Mouse (Mus musculus) MEL (cell line): Measurements from ENCODE around the gene Zfp821. TPM values are rescaled to one million over a fixed set of nuclear protein-coding genes. Genes with fewer than 3 reads are reported as not detected.

Experiments
- DNase-seq: peaks from one replicate; pipeline ENCODE4 v3.0.0; 2011; ENCODE audit warnings: low read depth, low spot score
- H3K27ac ChIP-seq: 2 replicates; pipeline ENCODE4 v1.5.1; 2012; ENCODE audit warnings: low read depth, mild to moderate bottlenecking, control low read depth, low read length, moderate library complexity; ENCODE audit not compliant: control insufficient read depth
- H3K27me3 ChIP-seq, 2 experiments: fragments of 150-350 bp in 1 of 2; sonication (generic) in 1 of 2; 2 replicates each; pipeline ENCODE4 v1.6.1; 2012; ENCODE audit warnings: low read length in 2 of 2, mild to moderate bottlenecking in 2 of 2, improper control_type of control experiment in 1 of 2, moderate library complexity in 1 of 2; ENCODE audit not compliant: insufficient read depth in 2 of 2, control insufficient read depth in 1 of 2
- H3K36me3 ChIP-seq, 2 experiments: 2 replicates each; pipeline ENCODE4 v1.6.1; 2012 to 2014; ENCODE audit warnings: low read length in 2 of 2, improper control_type of control experiment in 1 of 2, inconsistent platforms in 1 of 2, mild to moderate bottlenecking in 1 of 2; ENCODE audit not compliant: insufficient read depth in 2 of 2, control insufficient read depth in 1 of 2
- H3K4me1 ChIP-seq, 2 experiments: fragments of 150-350 bp in 1 of 2; sonication (generic) in 1 of 2; 2 replicates each; pipeline ENCODE4 v1.6.1; 2012; ENCODE audit warnings: low read length in 2 of 2, improper control_type of control experiment in 1 of 2, mild to moderate bottlenecking in 1 of 2; ENCODE audit not compliant: insufficient read depth in 2 of 2, control insufficient read depth in 1 of 2
- H3K4me3 ChIP-seq, 2 experiments: fragments of 150-350 bp in 1 of 2; sonication (generic) in 1 of 2; 2 replicates each; pipeline ENCODE4 v1.5.1; 2012; ENCODE audit warnings: low read depth in 2 of 2, low read length in 2 of 2, mild to moderate bottlenecking in 2 of 2, moderate library complexity in 2 of 2, control low read depth in 1 of 2, improper control_type of control experiment in 1 of 2; ENCODE audit not compliant: control insufficient read depth in 1 of 2, insufficient read depth in 1 of 2
- H3K79me2 ChIP-seq: 2 replicates; pipeline ENCODE4 v1.6.1; 2012; ENCODE audit warnings: mild to moderate bottlenecking, low read length, moderate library complexity; ENCODE audit not compliant: control insufficient read depth, poor library complexity, insufficient read depth
- H3K9ac ChIP-seq: 2 replicates; pipeline ENCODE4 v1.6.1; 2012; ENCODE audit warnings: low read depth, mild to moderate bottlenecking, control low read depth, low read length, moderate library complexity; ENCODE audit not compliant: control insufficient read depth, poor library complexity, severe bottlenecking
- H3K9me3 ChIP-seq: fragments of 150-350 bp; sonication (generic); replicated peaks from 2 replicates; pipeline ENCODE4 v1.6.1; 2012; ENCODE audit warnings: mild to moderate bottlenecking, low read length, improper control_type of control experiment, moderate library complexity; ENCODE audit not compliant: insufficient read depth
- E2F4 ChIP-seq: IDR thresholded peaks from 2 replicates; pipeline ENCODE4 v1.6.1; 2011; ENCODE audit warnings: low read depth, low read length, improper control_type of control experiment, borderline replicate concordance
- EP300 ChIP-seq, 2 experiments: IDR thresholded peaks; 2 replicates each; pipeline ENCODE4 v1.6.1; 2011; ENCODE audit warnings: improper control_type of control experiment in 2 of 2, low read length in 2 of 2, low read depth in 1 of 2, mild to moderate bottlenecking in 1 of 2
- ETS1 ChIP-seq: IDR thresholded peaks from 2 replicates; pipeline ENCODE4 v1.6.1; 2012; ENCODE audit warnings: low read depth, mild to moderate bottlenecking, inconsistent platforms, low read length, improper control_type of control experiment, moderate library complexity
- GATA1 ChIP-seq: IDR thresholded peaks from 2 replicates; pipeline ENCODE4 v1.6.1; 2011; ENCODE audit warnings: low read depth, low read length, improper control_type of control experiment
- KAT2A ChIP-seq: conservative IDR thresholded peaks from 2 replicates; pipeline ENCODE4 v1.6.1; 2012; ENCODE audit warnings: low read depth, low read length, improper control_type of control experiment, inconsistent platforms
- MAFK ChIP-seq: IDR thresholded peaks from 2 replicates; pipeline ENCODE4 v1.6.1; 2011; ENCODE audit warnings: low read depth, mild to moderate bottlenecking, low read length, improper control_type of control experiment, borderline replicate concordance
- MEF2A ChIP-seq: IDR thresholded peaks from 2 replicates; pipeline ENCODE4 v1.6.1; 2014; ENCODE audit warnings: low read depth, mild to moderate bottlenecking, inconsistent platforms, low read length, improper control_type of control experiment; ENCODE audit not compliant: poor library complexity, insufficient replicate concordance, severe bottlenecking; ENCODE audit errors: extremely low read depth
- MYB ChIP-seq: IDR thresholded peaks from 2 replicates; pipeline ENCODE4 v1.6.1; 2011; ENCODE audit warnings: mild to moderate bottlenecking, low read depth, low read length, improper control_type of control experiment
- POLR2A ChIP-seq, 2 experiments: IDR thresholded peaks; 2 replicates each; pipeline ENCODE4 v1.6.1; 2011 to 2012; ENCODE audit warnings: low read length in 2 of 2, mild to moderate bottlenecking in 2 of 2, control low read depth in 1 of 2, improper control_type of control experiment in 1 of 2, low read depth in 1 of 2, moderate library complexity in 1 of 2; ENCODE audit not compliant: control insufficient read depth in 1 of 2, insufficient read depth in 1 of 2, poor library complexity in 1 of 2
- POLR2AphosphoS2 ChIP-seq: IDR thresholded peaks from 2 replicates; pipeline ENCODE4 v1.6.1; 2011; ENCODE audit warnings: low read length, improper control_type of control experiment
- POLR2AphosphoS5 ChIP-seq: IDR thresholded peaks from 2 replicates; pipeline ENCODE4 v1.6.1; 2012; ENCODE audit warnings: low read depth, borderline replicate concordance, mild to moderate bottlenecking, inconsistent platforms, low read length, moderate library complexity, mixed read lengths
- RAD21 ChIP-seq: IDR thresholded peaks from 2 replicates; pipeline ENCODE4 v1.6.1; 2011; ENCODE audit warnings: mild to moderate bottlenecking, low read depth, low read length, improper control_type of control experiment
- SIN3A ChIP-seq: IDR thresholded peaks from 2 replicates; pipeline ENCODE4 v1.6.1; 2012; ENCODE audit warnings: low read length, improper control_type of control experiment, inconsistent platforms
- TAL1 ChIP-seq: IDR thresholded peaks from 2 replicates; pipeline ENCODE4 v1.6.1; 2012; ENCODE audit warnings: mild to moderate bottlenecking, inconsistent platforms, low read length, moderate library complexity, mixed read lengths
- TBP ChIP-seq: IDR thresholded peaks from 2 replicates; pipeline ENCODE4 v1.8.0; 2011; ENCODE audit warnings: low read depth, low read length, improper control_type of control experiment
- TCF12 ChIP-seq: IDR thresholded peaks from 2 replicates; pipeline ENCODE4 v1.6.1; 2014; ENCODE audit warnings: low read depth, mild to moderate bottlenecking, inconsistent platforms, low read length, improper control_type of control experiment, moderate library complexity
- USF1 ChIP-seq: IDR thresholded peaks from 2 replicates; pipeline ENCODE4 v1.6.1; 2014; ENCODE audit warnings: low read depth, mild to moderate bottlenecking, inconsistent platforms, low read length, improper control_type of control experiment, moderate library complexity
- USF2 ChIP-seq, 2 experiments: IDR thresholded peaks; 2 replicates each; pipeline ENCODE4 v1.6.1; 2011 to 2012; ENCODE audit warnings: improper control_type of control experiment in 2 of 2, low read length in 2 of 2, borderline replicate concordance in 1 of 2, inconsistent platforms in 1 of 2, low read depth in 1 of 2, mild to moderate bottlenecking in 1 of 2; ENCODE audit not compliant: insufficient read depth in 1 of 2
- ZC3H11A ChIP-seq: IDR thresholded peaks from 2 replicates; pipeline ENCODE4 v1.6.1; 2012; ENCODE audit warnings: low read depth, mild to moderate bottlenecking, inconsistent platforms, low read length, improper control_type of control experiment
- ZKSCAN1 ChIP-seq: IDR thresholded peaks from 2 replicates; pipeline ENCODE4 v1.6.1; 2012; ENCODE audit warnings: low read depth, mild to moderate bottlenecking, inconsistent platforms, low read length, improper control_type of control experiment, moderate library complexity
- ZMIZ1 ChIP-seq: IDR thresholded peaks from 2 replicates; pipeline ENCODE4 v1.6.1; 2012; ENCODE audit warnings: low read depth, mild to moderate bottlenecking, inconsistent platforms, low read length, improper control_type of control experiment, moderate library complexity
- ZNF384 ChIP-seq: IDR thresholded peaks from 2 replicates; pipeline ENCODE4 v1.6.1; 2012; ENCODE audit warnings: low read depth, mild to moderate bottlenecking, inconsistent platforms, low read length, improper control_type of control experiment
- polyA plus RNA-seq, 2 experiments: library from polyadenylated mRNA; stranded (reverse) in 1 of 2; unstranded in 1 of 2; fragments of >175 nt in 1 of 2; fragments of >200 nt in 1 of 2; gene quantifications; 2 replicates each; pipeline versions ENCODE4 v1.2.1 to v1.2.4; 2012; ENCODE audit warnings: low replicate concordance in 2 of 2, low read depth in 1 of 2; ENCODE audit not compliant: insufficient read length in 2 of 2, insufficient read depth in 1 of 2, missing spikeins in 1 of 2
- total RNA-seq: library from RNA; depleted of rRNA; stranded (reverse); fragments of 300-350 nt; gene quantifications from 2 replicates; pipeline ENCODE4 v1.2.3, GENCODE M21; 2012

Zfp821 gene
- total and polyA plus RNA-seq, 3 experiments = 5.2 to 10.1 TPM; not detected in 1

- no peak for TF ChIP-seq POLR2AphosphoS5
- peak; percentile 53; the same call in 1 of the 2 replicates for TF ChIP-seq TCF12
- no peak for TF ChIP-seq ZC3H11A
- no peak for TF ChIP-seq MEF2A
These were observed 604 bp upstream of the Zfp821 start (continued) for GRCm38 (mm10) chr8:109704565-109705319.

DNA sequence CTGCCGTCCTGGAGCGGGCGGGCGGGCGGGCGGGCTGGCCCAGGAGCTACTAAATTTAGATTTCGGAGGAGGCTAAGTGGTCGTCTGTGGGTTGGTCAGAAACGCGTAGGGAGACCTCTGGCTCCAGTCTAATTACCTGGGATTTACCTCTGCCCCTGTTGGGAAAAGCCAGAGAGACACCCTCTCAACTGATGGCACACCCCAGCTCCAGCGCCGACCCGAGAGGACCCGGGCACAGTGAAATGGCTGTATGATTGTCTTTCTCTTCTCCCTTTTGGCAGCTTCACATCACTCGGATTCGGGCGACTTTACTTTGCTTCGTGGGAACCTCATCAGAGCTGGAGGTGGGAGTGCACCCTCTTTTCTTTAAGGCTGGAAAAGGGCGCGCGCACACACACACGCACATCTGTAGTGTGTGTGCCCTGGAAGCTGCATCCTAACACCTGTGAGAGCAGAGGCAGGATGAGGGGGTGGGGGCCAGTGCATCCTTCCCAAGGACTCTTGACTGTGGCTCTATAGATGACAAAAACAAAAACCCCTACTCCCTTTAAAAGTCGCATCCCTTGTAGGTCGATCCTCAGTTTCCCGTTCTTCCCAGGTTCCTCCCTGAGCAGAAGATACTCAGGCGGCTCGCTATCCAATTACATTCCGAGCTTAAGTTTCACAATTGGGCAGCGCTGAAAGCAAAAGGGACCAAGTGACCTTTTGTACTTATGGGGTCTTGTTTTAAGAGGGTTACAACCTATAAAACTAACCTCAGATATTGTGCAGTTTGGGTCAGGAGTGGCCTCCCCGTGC is 929 bp downstream of the Zfp821 start:
- H3K4me3 ChIP-seq = peak overlapping the region; percentile 61 to 83
- no peak overlapping the region for H3K27ac ChIP-seq
- no peaks in the 10 kb centered on the region for H3K9me3 ChIP-seq
- peak overlapping the region; percentile 60 for H3K9ac ChIP-seq
- TF ChIP-seq KAT2A (no peak), MAFK (no peak), TAL1 (no peak), E2F4 (no peak), TBP (no peak), USF1 (no peak), ETS1 (no peak), ZMIZ1 (no peak), USF2 (IDR thresholded peaks at IDR 0.05; ENCODE audit: borderline replicate concordance in 1 of 2, insufficient read depth in 1 of 2, low read depth in 1 of 2, low read length in 2 of 2) (no peak), TCF12 (no peak), ZKSCAN1 (no peak), SIN3A (no peak), MEF2A (no peak), RAD21 (no peak), POLR2A (IDR thresholded peaks at IDR 0.05; ENCODE audit: control insufficient read depth in 1 of 2, insufficient read depth in 1 of 2, low read depth in 1 of 2, low read length in 2 of 2, poor library complexity in 1 of 2) (no peak), GATA1 (no peak), POLR2AphosphoS2 (no peak), EP300 (IDR thresholded peaks at IDR 0.05; ENCODE audit: low read depth in 1 of 2, low read length in 2 of 2) (no peak), ZNF384 (no peak), MYB (no peak)
- TF ChIP-seq, all 39 proteins: peak for 0
- Histone ChIP-seq H3K4me1 (peaks cover 0 to 12% of the 10 kb centered on the region in 2 experiments; a peak in 2 of 4 replicates), H3K79me2 (peaks cover 3% of the 10 kb centered on the region; the same call in 1 of the 2 replicates), H3K27me3 (no peaks in the 10 kb centered on the region), H3K36me3 (no peaks in the 10 kb centered on the region; a peak in 1 of 4 replicates)
- DNase-seq = peak; percentile 46
